8 mouse cellular contexts compared by ENCODE assay signal in genomic region chr4:32889246-32889645, GRCm38 (mm10).
A peak's percentile ranks its signal among the peaks of the same experiment; 100 is the strongest.
DNase-seq lines count a peak whose midpoint lies in the region; ATAC-seq lines count a peak whose summit lies in the region.

No protein-coding gene starts in this region.

- no peaks in the 10 kb centered on the region for H3K27me3 ChIP-seq in forebrain, embryonic 10.5 days (ENCODE audit: poor library complexity, severe bottlenecking)
- no peaks in the 10 kb centered on the region for H3K27me3 ChIP-seq in heart, embryonic 14.5 days (ENCODE audit: control insufficient read depth, insufficient read depth, low read length)
- no peaks in the 10 kb centered on the region for H3K27me3 ChIP-seq in lung, embryonic 16.5 days (ENCODE audit: control insufficient read depth, insufficient read depth, low read depth, low read length)

- WGBS in forebrain, embryonic 10.5 days: 85% methylated on average over 11 of the region's 11 CpGs
- 9% methylated on average over 11 of the region's 11 CpGs for WGBS in heart, embryonic 14.5 days
- WGBS in lung, embryonic 16.5 days: 49% methylated on average over 11 of the region's 11 CpGs

- ATAC-seq in heart, embryonic 14.5 days (ENCODE audit: insufficient number of reproducible peaks, insufficient read depth, low FRiP score, low read depth): peak; percentile 80
- ATAC-seq in lung, embryonic 16.5 days (ENCODE audit: low read depth): peak; percentile 75

- peak overlapping the region; percentile 48; the same call in 1 of the 2 replicates for H3K27ac ChIP-seq in forebrain, embryonic 10.5 days
- peak overlapping the region; percentile 88 to 92 for H3K27ac ChIP-seq in heart, embryonic 14.5 days (replicated peaks in 1 of 2; ENCODE audit: control insufficient read depth in 1 of 2, insufficient read depth in 1 of 2, low read depth in 2 of 2, low read length in 2 of 2)
- H3K27ac ChIP-seq in lung, embryonic 16.5 days (ENCODE audit: low read length): no peak overlapping the region

- DNase-seq in 416B (ENCODE audit: low read depth): peak; percentile 14
- DNase-seq in adrenal gland, adult 2 months: peak; percentile 58
- DNase-seq in forebrain, embryonic 10.5 days (ENCODE audit: extremely low spot score, low spot score): no peak
- peak; percentile 42 to 57 for DNase-seq in kidney, adult 8-10 months
- DNase-seq in retina, postnatal 1 day: peak; percentile 87
- DNase-seq in embryo, embryonic 11 days: no peak

- H3K9ac ChIP-seq in heart, embryonic 14.5 days (ENCODE audit: low read length): peak overlapping the region; percentile 64
- H3K9ac ChIP-seq in lung, embryonic 16.5 days (ENCODE audit: low read length): no peak overlapping the region

- 0 out of 2 replicates have a peak, but pooled peaks cover 5% of the 10 kb centered on the region for H3K4me1 ChIP-seq in forebrain, embryonic 10.5 days
- peaks cover 20 to 24% of the 10 kb centered on the region in 2 experiments for H3K4me1 ChIP-seq in heart, embryonic 14.5 days (ENCODE audit: control insufficient read depth in 2 of 2, insufficient read depth in 2 of 2, low read length in 2 of 2)
- H3K4me1 ChIP-seq in lung, embryonic 16.5 days (replicated peaks; ENCODE audit: control insufficient read depth, insufficient read depth, low read length): peaks cover 6% of the 10 kb centered on the region; the same call in 1 of the 2 replicates

- no peak overlapping the region for H3K4me3 ChIP-seq in forebrain, embryonic 10.5 days
- H3K4me3 ChIP-seq in heart, embryonic 14.5 days (ENCODE audit: control insufficient read depth in 1 of 2, insufficient read depth in 1 of 2, low read depth in 1 of 2, low read length in 2 of 2): peak overlapping the region; percentile 4 to 34
- no peak overlapping the region for H3K4me3 ChIP-seq in lung, embryonic 16.5 days (ENCODE audit: low read length)

- peaks cover 4% of the 10 kb centered on the region; the same call in 1 of the 2 replicates for H3K36me3 ChIP-seq in forebrain, embryonic 10.5 days (replicated peaks)
- H3K36me3 ChIP-seq in heart, embryonic 14.5 days (ENCODE audit: control insufficient read depth, insufficient read depth, low read length): no peaks in the 10 kb centered on the region
- no peaks in the 10 kb centered on the region for H3K36me3 ChIP-seq in lung, embryonic 16.5 days (ENCODE audit: control insufficient read depth, insufficient read depth, low read length)

- H3K9me3 ChIP-seq in forebrain, embryonic 10.5 days: peaks cover 9% of the 10 kb centered on the region
- H3K9me3 ChIP-seq in heart, embryonic 14.5 days (ENCODE audit: control insufficient read depth, low read length): peaks cover 9% of the 10 kb centered on the region
- peaks cover 6% of the 10 kb centered on the region for H3K9me3 ChIP-seq in lung, embryonic 16.5 days (ENCODE audit: control insufficient read depth, low read length)

- peak overlapping the region; percentile 64 for H3K4me2 ChIP-seq in heart, embryonic 14.5 days (ENCODE audit: low read length)
- H3K4me2 ChIP-seq in lung, embryonic 16.5 days (ENCODE audit: low read depth, low read length): no peak overlapping the region

Comparison
In these comparisons a context has a peak if more than half of its experiments do, and no peak if none do; other contexts are left out.
1. DNase-seq: peak in 416B (single experiment), adrenal gland, adult 2 months (single experiment), kidney, adult 8-10 months (2 of 2) and retina, postnatal 1 day (single experiment); none in forebrain, embryonic 10.5 days (single experiment) and embryo, embryonic 11 days (single experiment).
2. H3K4me3 ChIP-seq: peak in heart, embryonic 14.5 days (2 of 2); none in forebrain, embryonic 10.5 days (single experiment) and lung, embryonic 16.5 days (single experiment).